Mouse (Mus musculus) G1E-ER4 (cell line): ENCODE measurements around the gene Htt. TPM values are rescaled to one million over a fixed set of nuclear protein-coding genes. Genes with fewer than 3 reads are reported as not detected.
A peak's percentile ranks its signal among the peaks of the same experiment; 100 is the strongest.

Experiments
- GATA1 ChIP-seq: IDR thresholded peaks from one replicate; pipeline ENCODE4 v1.8.0; 2012; ENCODE audit warnings: low read length, inconsistent platforms
- polyA plus RNA-seq: library from polyadenylated mRNA; stranded (reverse); fragments of >175 nt; gene quantifications from 2 replicates; pipeline ENCODE4 v1.2.3, GENCODE M21; 2012

Gene Htt
- polyA plus RNA-seq, 1 experiment = 7.3 TPM

DNA sequence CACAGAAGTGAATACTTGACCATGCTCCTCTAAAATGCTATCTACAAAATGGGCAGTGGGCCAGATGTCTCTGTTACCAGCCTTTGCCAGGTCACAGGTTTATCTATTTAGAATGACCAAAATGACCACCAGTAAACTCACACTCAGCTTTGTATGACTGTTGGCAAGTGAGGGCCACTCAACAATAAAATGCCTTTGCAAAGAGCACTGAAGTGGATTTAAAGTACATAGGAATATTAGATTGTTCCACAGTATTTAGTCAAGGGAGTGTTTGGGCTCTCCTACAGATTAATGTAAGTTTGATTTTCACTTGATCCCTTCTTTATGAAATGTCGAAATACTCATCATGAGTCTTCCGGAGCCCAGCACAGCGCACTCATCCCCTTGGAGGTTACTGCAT lies 92.5 kb downstream of the Htt start:
- no peak for TF ChIP-seq GATA1

DNA sequence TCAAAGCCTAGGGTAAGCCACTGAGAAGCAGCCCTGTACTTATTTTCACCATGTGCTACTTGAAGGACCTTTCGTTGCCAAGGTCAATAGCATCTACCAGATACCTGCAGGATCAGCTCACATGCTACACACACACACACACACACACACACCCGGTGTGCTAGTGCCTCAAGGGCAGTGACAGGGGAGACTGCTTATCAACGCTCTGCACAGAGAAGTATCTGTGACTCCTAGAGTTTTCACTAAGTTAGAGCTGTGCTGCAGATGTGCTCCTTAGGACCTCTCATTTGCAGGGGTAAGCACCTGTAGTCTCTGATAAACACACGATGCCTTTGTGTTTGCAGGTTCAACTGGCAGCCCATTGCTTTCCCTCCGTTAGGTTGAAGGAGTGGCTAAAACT lies 103.8 kb downstream of the Htt start:
- no peak for TF ChIP-seq GATA1

DNA sequence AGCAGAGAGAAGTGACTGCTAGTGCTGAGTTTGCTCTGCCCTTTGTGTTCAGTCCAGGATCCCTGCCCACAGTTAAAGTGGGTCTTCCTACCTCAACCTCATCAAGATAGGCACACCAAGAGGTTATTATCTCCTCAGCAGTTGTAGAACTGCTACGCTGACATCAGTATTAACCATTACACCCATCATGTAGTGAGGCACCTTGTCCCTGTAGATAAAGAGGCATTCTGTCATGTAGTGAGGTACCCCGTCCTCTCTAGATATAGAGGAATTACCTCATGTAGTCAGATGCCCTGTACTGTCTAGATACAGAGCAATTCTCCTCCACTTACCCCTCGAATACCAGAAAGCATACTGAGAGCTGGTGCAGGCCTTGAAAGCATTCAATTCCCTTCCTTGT lies 119.5 kb downstream of the Htt start:
- TF ChIP-seq GATA1 = peak; percentile 39

DNA sequence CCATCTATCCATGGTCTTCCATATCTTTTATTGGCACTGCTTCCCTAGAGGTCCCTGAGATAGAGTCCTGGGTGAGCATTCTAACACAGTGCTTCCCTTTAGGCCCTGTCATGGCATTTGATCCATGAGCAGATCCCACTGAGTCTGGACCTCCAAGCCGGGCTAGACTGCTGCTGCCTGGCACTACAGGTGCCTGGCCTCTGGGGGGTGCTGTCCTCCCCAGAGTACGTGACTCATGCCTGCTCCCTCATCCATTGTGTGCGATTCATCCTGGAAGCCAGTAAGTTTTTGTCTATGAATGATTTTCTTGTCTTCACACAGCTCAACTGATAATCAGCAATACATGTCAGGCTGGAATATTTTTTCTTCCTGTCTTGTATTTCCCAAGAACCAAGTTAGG lies 123.7 kb downstream of the Htt start:
- TF ChIP-seq GATA1 = no peak

DNA sequence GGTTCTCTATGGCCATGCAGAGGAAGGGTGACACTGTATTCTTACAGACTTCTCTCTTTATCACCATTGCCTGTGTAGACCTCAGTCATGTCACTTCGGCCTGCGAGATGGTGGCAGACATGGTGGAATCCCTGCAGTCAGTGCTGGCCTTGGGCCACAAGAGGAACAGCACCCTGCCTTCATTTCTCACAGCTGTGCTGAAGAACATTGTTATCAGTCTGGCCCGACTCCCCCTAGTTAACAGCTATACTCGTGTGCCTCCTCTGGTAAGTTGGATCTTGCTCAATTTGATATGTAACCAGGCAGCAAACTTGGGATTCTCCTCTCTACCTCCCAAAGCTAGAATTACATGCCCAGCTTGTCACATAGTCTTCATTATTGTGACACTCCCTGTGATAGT lies 127.7 kb downstream of the Htt start:
- TF ChIP-seq GATA1 = no peak

DNA sequence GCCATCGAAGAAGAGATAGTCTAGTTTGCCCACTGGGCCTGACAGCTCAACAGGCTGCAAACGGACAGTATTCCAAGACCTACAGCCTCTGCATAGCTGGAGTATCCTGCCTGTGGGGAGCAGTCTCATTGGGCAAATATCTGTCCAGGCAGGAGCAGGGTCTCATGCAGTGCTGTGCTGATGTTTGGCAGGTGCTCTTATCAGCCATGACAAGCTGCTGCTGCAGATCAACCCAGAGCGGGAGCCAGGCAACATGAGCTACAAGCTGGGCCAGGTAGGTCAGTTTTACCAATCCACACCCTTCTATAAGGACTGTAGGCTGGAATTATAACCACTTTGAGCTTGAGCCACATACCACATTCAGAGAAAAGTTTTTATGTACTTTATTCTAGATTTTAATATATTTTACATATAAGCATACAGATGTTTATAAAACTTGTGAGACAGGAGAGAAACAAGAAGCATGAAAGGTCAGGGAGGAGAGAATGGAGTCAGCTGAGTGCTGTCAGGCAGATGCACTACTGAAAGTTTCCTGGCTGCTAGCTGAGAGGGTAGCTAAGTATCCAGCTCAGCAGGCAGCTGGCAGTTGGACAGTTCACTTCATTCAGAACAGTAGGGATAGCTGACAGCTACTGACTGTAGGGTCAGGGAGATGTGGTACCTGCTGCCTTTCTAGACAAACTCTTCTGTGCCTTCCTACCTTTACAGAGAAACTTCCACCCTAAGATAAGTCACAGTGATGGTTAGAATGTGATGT lies 135.3 kb downstream of the Htt start:
- no peak for TF ChIP-seq GATA1

DNA sequence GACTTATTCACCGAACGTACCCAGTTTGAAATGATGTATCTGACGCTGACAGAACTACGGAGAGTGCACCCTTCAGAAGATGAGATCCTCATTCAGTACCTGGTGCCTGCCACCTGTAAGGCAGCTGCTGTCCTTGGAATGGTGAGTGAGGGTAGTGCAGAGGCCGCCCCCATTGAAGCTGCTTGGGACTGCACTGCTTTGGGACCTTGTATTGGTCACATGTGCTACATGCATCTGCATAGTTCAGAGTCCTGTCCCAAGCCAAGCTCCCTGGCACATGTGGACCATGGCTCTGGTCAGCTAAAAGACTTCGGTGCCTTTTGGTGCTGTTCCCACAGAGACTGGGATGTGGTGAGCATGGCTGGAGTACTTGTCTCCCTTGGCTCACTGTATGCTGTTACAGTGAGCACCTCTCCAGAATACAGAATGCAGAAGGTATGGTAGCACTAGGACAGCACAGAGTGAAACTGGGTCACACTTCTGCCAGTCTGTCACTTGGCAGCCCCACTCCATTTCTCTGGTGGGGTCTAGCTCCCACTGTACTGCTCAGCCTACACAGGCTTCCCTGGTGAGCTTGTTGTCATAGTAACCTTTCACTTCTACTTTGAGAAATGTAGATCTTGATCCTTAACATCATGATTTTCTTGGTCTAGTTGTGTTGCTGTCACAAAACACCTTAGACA lies 138.4 kb downstream of the Htt start:
- TF ChIP-seq GATA1 = no peak

DNA sequence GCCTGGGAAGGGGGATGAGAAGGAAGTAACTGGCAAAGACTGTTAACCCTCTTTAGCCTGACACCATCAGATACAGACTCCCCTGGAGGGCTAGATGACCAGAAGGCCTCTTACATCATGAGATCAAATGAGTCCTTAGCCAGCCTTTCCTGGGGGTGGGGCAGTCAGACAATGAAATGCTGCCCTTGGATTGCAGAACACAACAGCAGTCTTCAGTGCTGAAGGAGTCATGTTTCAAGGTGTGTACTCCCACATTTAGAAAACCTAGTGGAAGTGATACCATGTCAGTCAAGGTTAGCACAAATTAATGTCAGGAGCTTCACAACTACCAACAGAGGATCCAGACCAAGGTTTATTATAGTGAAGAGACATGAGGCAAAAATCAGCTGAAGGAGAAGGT lies 140.8 kb downstream of the Htt start:
- no peak for TF ChIP-seq GATA1

DNA sequence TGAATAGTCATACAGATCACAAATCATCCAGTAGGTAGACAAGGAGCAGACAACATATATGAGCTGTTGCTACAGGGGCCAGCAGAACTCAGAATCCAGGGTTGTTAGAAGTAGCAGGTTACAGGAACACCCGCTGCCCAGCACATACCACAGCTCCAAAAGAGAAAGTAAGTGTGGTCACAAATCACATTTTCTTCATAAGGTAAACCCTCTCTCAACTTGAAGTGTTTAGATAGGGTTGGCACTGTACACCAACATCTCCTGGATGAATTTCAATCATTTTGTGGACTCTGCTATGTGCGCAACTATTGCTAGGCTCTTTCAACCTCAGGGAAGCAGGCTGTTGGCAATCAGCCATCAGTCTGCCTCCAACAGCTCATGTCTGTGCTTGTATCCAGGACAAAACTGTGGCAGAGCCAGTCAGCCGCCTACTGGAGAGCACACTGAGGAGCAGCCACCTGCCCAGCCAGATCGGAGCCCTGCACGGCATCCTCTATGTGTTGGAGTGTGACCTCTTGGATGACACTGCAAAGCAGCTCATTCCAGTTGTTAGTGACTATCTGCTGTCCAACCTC lies 141.4 kb downstream of the Htt start:
- TF ChIP-seq GATA1 = no peak

DNA sequence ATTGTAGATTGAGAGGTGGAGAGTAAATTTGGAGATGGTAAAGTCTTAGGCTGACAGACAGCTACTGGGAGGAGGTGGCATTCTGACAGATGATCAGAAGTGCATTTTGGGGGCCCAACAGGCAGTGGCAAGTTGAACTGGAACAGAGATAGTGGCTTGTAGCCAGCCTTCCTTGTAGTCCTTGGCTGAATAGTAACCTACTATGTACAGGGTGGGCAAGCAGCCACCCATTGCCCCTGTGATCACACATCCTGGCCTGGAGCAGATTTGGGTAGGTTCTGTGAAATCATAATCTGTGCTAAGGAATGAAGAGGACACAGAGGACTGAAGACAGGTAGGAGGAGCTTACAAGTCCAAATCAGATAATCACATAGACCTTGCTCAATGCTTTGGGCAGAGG lies 142.9 kb downstream of the Htt start:
- TF ChIP-seq GATA1 = no peak

DNA sequence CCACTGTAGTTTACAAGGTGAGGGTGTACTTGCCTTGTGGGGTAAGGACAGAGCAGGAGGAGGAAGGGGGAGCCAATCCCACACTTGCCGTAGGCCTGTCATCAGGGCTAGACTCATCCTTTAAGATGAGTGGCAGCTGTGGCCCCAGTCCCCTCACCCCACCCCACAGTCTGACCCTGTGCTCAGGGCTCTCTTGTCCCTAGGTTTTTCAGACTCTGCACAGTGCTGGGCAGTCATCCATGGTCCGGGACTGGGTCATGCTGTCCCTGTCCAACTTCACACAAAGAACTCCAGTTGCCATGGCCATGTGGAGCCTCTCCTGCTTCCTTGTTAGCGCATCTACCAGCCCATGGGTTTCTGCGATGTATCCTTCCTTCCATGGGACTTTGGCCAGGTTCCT lies 145.7 kb downstream of the Htt start:
- no peak for TF ChIP-seq GATA1

DNA sequence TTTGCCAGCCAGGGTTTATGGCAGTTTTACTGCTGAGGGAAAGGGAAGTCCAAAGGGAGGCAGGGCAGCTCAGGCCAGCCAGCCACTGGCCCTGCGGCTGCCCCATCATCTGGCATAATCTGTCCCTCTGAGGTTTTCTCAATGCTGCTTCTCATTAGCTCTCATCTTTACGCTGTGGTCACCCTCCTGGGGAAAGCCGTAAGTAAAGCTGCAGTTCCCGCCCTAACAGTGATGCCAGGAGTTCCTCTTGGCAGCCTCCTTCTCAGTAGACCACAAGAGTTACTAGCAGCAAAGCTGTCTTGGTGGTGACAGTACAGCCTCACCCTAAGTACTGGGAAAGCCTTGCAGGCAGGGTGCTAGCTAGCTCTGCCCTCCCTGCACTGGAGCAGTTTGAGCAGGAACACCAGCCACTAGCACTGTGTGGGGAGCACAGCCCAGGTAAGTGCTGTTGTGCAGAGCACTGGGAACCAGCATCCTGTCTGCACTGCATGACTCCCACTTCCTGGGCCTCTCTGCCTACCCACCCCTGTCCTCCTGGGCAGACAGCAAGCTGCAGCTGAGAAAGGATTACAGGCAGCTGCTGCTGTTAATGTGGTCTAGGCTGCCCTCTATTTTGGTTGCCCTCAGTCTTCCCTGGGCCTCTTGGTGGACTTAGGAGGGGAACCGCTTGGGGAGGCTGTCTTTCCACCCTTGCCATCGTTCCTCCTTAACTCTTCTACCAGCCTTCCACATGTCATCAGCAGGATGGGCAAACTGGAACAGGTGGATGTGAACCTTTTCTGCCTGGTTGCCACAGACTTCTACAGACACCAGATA lies 146.6 kb downstream of the Htt start, which contains the start of gene Msantd1:
Gene Msantd1 (plus strand): TSS at position 103 of the 816 bp plus-strand sequence.
- no peak for TF ChIP-seq GATA1

DNA sequence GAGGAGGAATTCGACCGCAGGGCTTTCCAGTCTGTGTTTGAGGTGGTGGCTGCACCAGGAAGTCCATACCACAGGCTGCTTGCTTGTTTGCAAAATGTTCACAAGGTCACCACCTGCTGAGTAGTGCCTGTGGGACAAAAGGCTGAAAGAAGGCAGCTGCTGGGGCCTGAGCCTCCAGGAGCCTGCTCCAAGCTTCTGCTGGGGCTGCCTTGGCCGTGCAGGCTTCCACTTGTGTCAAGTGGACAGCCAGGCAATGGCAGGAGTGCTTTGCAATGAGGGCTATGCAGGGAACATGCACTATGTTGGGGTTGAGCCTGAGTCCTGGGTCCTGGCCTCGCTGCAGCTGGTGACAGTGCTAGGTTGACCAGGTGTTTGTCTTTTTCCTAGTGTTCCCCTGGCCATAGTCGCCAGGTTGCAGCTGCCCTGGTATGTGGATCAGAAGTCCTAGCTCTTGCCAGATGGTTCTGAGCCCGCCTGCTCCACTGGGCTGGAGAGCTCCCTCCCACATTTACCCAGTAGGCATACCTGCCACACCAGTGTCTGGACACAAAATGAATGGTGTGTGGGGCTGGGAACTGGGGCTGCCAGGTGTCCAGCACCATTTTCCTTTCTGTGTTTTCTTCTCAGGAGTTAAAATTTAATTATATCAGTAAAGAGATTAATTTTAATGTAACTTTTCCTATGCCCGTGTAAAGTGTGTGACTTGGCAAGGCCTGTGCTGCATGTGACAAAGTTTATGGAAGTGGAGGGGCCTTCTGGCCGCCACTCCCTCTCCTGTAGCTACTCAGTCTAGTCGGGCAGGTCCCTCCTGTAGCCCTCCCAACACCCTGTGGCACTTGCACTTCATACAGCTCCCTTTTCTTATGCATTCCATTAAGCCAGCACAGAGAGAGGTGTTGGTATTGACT lies 147.4 kb downstream of the Htt start:
- TF ChIP-seq GATA1 = no peak

DNA sequence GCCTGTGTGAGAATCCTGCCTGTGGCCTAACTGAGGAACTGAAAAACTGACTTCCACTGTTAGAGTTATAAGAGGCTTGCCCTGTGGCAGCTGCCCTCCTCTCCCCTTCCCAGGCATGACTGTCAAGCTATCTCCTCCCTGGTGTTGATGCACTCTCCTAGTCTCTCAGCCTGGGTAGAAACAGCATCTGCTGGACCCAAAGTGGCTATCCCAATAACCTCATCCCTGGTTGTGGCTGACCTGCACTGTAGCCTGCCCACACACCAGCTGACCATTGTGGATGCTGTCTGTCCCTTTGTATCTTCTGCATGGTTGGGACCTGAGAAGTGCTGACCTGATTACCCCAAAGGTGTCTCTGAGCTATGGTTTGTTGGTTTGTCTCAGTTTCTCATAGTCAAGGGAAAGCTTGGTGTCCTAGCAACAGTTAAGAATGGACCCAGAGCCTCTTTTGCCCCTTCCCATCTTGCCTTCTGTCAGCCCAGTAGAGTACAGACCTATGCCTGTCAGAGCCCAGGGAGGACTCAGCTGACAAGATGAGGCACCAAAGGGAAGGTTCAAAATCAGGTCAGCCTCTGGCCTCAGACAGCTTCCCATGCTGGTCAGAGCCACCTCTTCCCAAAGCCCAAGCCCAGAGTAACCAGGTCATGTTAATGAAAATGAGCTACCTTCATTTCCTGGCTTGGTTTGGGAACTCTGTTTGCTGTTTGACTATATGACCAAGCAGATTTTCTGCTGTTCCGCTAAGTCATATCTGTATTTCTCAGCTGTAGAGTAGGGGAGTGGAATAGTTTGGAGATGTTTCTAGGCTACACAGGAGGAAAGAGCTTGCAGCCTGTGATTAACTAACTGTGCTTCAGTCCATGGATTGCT lies 148.3 kb downstream of the Htt start:
- TF ChIP-seq GATA1 = no peak
